Mouse (Mus musculus) liver, embryonic 12.5 days (tissue): Measurements from ENCODE around the gene Mto1. TPM values are rescaled to one million over a fixed set of nuclear protein-coding genes. Genes with fewer than 3 reads are reported as not detected.

Experiments used
- ATAC-seq: fragments of 200-750 bp; cut with Nextera tagmentation; 2 replicates; pipeline ENCODE4 v1.8.0; 2017; ENCODE audit warnings: moderate number of reproducible peaks, mild to moderate bottlenecking, moderate library complexity
- H3K27ac ChIP-seq: fragments of 300-500 bp; sonication (generic); 2 replicates; pipeline ENCODE4 v1.5.1; 2016; ENCODE audit warnings: mild to moderate bottlenecking
- H3K27me3 ChIP-seq: fragments of 300-500 bp; sonication (generic); replicated peaks from 2 replicates; pipeline ENCODE4 v1.6.1; 2016; ENCODE audit warnings: mild to moderate bottlenecking, moderate library complexity
- H3K36me3 ChIP-seq: fragments of 300-500 bp; sonication (generic); 2 replicates; pipeline ENCODE4 v1.6.1; 2016; ENCODE audit warnings: mild to moderate bottlenecking, moderate library complexity
- H3K4me1 ChIP-seq: fragments of 300-500 bp; sonication (generic); 2 replicates; pipeline ENCODE4 v1.6.1; 2016
- H3K4me2 ChIP-seq: fragments of 300-500 bp; sonication (generic); 2 replicates; pipeline ENCODE4 v1.6.1; 2016; ENCODE audit warnings: mild to moderate bottlenecking, moderate library complexity
- H3K4me3 ChIP-seq: fragments of 300-500 bp; sonication (generic); 2 replicates; pipeline ENCODE4 v1.5.1; 2016; ENCODE audit warnings: mild to moderate bottlenecking, moderate library complexity
- H3K9ac ChIP-seq: fragments of 300-500 bp; sonication (generic); 2 replicates; pipeline ENCODE4 v1.6.1; 2016; ENCODE audit warnings: mild to moderate bottlenecking, moderate library complexity
- H3K9me3 ChIP-seq: fragments of 300-500 bp; sonication (generic); replicated peaks from 2 replicates; pipeline ENCODE4 v1.6.1; 2016; ENCODE audit warnings: mild to moderate bottlenecking, moderate library complexity
- WGBS: fragments of 180-500 bp; shearing (Covaris S2); methylation state at CpG from one replicate; pipeline ENCODE4 v1.1.7; 2016; ENCODE audit not compliant: insufficient replicate concordance; 5-methylcytosine and 5-hydroxymethylcytosine counted together
- polyA plus RNA-seq: library from polyadenylated mRNA; unstranded; fragments of >200 nt; fragmentation: Nextera tagmentation; extraction: Ambion mirVana; gene quantifications from 2 replicates; pipeline ENCODE4 v1.2.1, GENCODE M21; 2016

The Mto1 gene
- polyA plus RNA-seq = 29.3 and 33.3 TPM in 2 replicates

- peak; percentile 89 for ATAC-seq
- peaks cover 32% of the 10 kb centered on the region for H3K4me1 ChIP-seq
- under 1% methylated on average over 96 of the region's 96 CpGs for WGBS
- H3K9ac ChIP-seq = peak within 1 kb of the TSS; percentile 97
- H3K36me3 ChIP-seq = peaks cover 37% of the 10 kb centered on the region
- peaks cover 40% of the 10 kb centered on the region for H3K27me3 ChIP-seq
- H3K4me3 ChIP-seq = peak within 1 kb of the TSS; percentile 99
- H3K4me2 ChIP-seq = peak within 1 kb of the TSS; percentile 82
- peak within 1 kb of the TSS; percentile 91 for H3K27ac ChIP-seq
- no peaks in the 10 kb centered on the region for H3K9me3 ChIP-seq
These were observed at the start of gene Mto1, which contains the start of gene Gm17324 for GRCm38 (mm10) chr9:78447973-78448873. Gene Mto1 (plus strand): TSS chr9:78448208. Gene Gm17324 (minus strand): TSS chr9:78448786.

- H3K9ac ChIP-seq = no peak overlapping the region
- H3K27me3 ChIP-seq = peaks cover 40% of the 10 kb centered on the region
- peaks cover 8% of the 10 kb centered on the region for H3K4me1 ChIP-seq
- H3K4me2 ChIP-seq = no peak overlapping the region
- no peaks in the 10 kb centered on the region for H3K36me3 ChIP-seq
- no peak for ATAC-seq
- WGBS = 67% methylated on average over 5 of the region's 5 CpGs
- H3K9me3 ChIP-seq = no peaks in the 10 kb centered on the region
- H3K27ac ChIP-seq = no peak overlapping the region
- H3K4me3 ChIP-seq = no peak overlapping the region
These were observed 47.4 kb upstream of the Mto1 start for GRCm38 (mm10) chr9:78400570-78400969.

DNA sequence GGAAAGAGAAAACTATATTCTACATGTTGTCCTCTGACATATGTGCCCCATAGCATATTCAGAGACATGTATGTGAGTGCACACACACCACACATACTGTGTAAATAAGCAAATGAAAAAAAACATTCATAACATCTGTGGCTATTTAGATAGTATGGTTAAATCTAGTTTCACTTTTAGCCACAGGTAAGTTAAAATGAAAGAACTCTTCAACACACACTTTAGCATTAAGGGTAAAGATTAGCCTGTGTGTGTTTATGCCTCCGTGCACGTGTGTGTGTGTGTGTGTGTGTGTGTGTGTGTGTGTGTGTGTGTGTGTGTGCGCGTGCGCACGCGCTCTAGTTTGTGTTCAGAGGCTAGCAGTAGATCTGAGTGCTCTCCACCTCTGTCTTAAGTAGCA lies 46.4 kb upstream of the Mto1 start:
- Histone ChIP-seq H3K4me2 (no peak overlapping the region), H3K4me3 (no peak overlapping the region), H3K27ac (no peak overlapping the region), H3K9me3 (no peaks in the 10 kb centered on the region), H3K27me3 (peaks cover 30% of the 10 kb centered on the region), H3K9ac (no peak overlapping the region), H3K36me3 (no peaks in the 10 kb centered on the region), H3K4me1 (no peaks in the 10 kb centered on the region)
- WGBS = 75% methylated on average over 7 of the region's 7 CpGs
- ATAC-seq = no peak

- Histone ChIP-seq H3K4me3 (peak overlapping the region; percentile 48), H3K4me1 (peaks cover 18% of the 10 kb centered on the region), H3K27ac (no peak overlapping the region), H3K4me2 (peak overlapping the region; percentile 69), H3K9me3 (no peaks in the 10 kb centered on the region), H3K36me3 (no peaks in the 10 kb centered on the region), H3K27me3 (peaks cover 4% of the 10 kb centered on the region), H3K9ac (peak overlapping the region; percentile 51)
- WGBS = 15% methylated on average over 27 of the region's 27 CpGs
- peak; percentile 61; the same call in 1 of the 2 replicates for ATAC-seq
These were observed 20.6 kb upstream of the Mto1 start for GRCm38 (mm10) chr9:78427362-78427781.

GRCm38 (mm10) chr9:78428185-78428584 lies 19.8 kb upstream of the Mto1 start:
- peak overlapping the region; percentile 48; the same call in 1 of the 2 replicates for H3K4me3 ChIP-seq
- WGBS = 29% methylated on average over 6 of the region's 6 CpGs
- H3K27me3 ChIP-seq = peaks cover 4% of the 10 kb centered on the region
- H3K36me3 ChIP-seq = no peaks in the 10 kb centered on the region
- no peaks in the 10 kb centered on the region for H3K9me3 ChIP-seq
- no peak overlapping the region for H3K9ac ChIP-seq
- peak; percentile 49; the same call in 1 of the 2 replicates for ATAC-seq
- H3K4me1 ChIP-seq = peaks cover 18% of the 10 kb centered on the region
- H3K27ac ChIP-seq = peak overlapping the region; percentile 4; the same call in 1 of the 2 replicates
- peak overlapping the region; percentile 69 for H3K4me2 ChIP-seq

- Histone ChIP-seq H3K4me1 (peaks cover 18% of the 10 kb centered on the region), H3K27me3 (peaks cover 4% of the 10 kb centered on the region), H3K9ac (no peak overlapping the region), H3K9me3 (no peaks in the 10 kb centered on the region), H3K4me3 (no peak overlapping the region), H3K4me2 (no peak overlapping the region), H3K27ac (no peak overlapping the region), H3K36me3 (no peaks in the 10 kb centered on the region)
- ATAC-seq = no peak
- WGBS = 72% methylated on average over 4 of the region's 4 CpGs
These were observed 19.1 kb upstream of the Mto1 start for GRCm38 (mm10) chr9:78428870-78429432.

DNA sequence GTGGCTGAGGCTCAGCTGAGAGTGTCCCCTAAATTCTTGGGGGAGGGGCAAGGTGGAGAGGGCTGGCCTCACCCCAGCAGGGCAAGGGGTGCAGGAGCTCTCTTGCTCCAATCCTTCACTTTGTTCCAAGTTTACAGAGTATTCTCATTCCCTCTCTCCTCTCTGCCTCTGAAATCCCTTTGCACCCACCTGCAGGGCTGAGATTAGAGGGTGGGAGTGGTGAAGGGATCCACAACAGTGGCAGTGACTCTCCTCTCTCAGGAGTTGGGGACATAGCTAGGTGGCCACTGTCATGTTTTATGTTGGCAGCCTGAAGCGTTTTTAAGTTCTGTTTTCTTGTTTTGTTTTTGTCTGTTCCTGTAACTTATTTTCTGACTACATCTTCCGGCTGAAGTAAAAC lies 18.5 kb upstream of the Mto1 start:
- no peak overlapping the region for H3K4me2 ChIP-seq
- H3K4me3 ChIP-seq = no peak overlapping the region
- peaks cover 4% of the 10 kb centered on the region for H3K27me3 ChIP-seq
- no peak overlapping the region for H3K27ac ChIP-seq
- WGBS = 58% methylated on average over 2 of the region's 2 CpGs
- ATAC-seq = no peak
- no peak overlapping the region for H3K9ac ChIP-seq
- H3K9me3 ChIP-seq = no peaks in the 10 kb centered on the region
- H3K4me1 ChIP-seq = peaks cover 18% of the 10 kb centered on the region
- no peaks in the 10 kb centered on the region for H3K36me3 ChIP-seq

- Histone ChIP-seq H3K4me3 (no peak overlapping the region), H3K4me1 (peaks cover 18% of the 10 kb centered on the region), H3K36me3 (no peaks in the 10 kb centered on the region), H3K27me3 (peaks cover 4% of the 10 kb centered on the region), H3K9me3 (no peaks in the 10 kb centered on the region), H3K27ac (no peak overlapping the region), H3K9ac (no peak overlapping the region), H3K4me2 (no peak overlapping the region)
- no peak for ATAC-seq
- WGBS = 54% methylated on average over 6 of the region's 6 CpGs
These were observed 17.5 kb upstream of the Mto1 start for GRCm38 (mm10) chr9:78430486-78430885.

DNA sequence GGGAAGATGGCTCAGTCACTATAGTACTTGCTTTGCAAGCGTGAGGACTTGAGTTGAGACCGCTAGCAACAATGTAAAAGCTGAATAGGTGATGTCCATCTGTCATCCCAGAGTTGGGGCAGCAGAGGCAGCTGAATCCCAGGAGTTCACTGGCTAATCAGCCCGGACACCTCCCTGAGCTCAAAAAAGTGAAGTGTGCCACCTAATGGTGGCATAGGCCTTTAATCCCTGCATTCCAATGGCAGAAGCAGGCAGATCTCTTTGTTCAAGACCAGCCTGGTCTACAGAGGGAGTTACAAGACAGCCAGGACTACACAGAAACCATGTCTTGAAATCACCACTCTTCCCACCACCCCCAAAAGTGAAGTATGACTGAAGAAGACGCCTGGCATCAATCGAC lies 15.5 kb upstream of the Mto1 start:
- H3K36me3 ChIP-seq = no peaks in the 10 kb centered on the region
- no peaks in the 10 kb centered on the region for H3K9me3 ChIP-seq
- no peak overlapping the region for H3K9ac ChIP-seq
- H3K4me2 ChIP-seq = no peak overlapping the region
- no peak overlapping the region for H3K4me3 ChIP-seq
- H3K27me3 ChIP-seq = no peaks in the 10 kb centered on the region; the same call in 1 of the 2 replicates
- H3K4me1 ChIP-seq = peaks cover 13% of the 10 kb centered on the region
- 84% methylated on average over 5 of the region's 5 CpGs for WGBS
- H3K27ac ChIP-seq = no peak overlapping the region
- no peak for ATAC-seq

DNA sequence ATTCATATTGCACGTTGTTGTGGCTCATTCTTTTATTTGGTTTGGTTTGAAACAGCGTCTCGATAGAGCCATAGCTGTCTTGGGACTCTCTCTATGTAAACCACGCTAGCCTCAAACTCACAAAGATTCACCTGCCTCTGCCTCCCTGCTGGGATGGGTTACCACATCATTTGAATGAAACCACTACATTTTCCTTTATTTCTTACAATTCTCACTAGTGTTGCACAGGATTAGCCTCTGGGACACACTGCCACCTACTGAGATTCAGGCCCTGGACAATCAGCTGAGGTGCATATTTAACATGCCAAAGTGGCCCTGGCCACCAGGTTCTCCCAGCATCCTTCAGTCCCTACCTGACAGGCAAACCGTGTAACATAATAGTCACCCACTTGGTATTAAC lies 8.6 kb upstream of the Mto1 start:
- H3K4me3 ChIP-seq = no peak overlapping the region
- 59% methylated on average over 5 of the region's 5 CpGs for WGBS
- no peak overlapping the region for H3K9ac ChIP-seq
- H3K27me3 ChIP-seq = peaks cover 56% of the 10 kb centered on the region
- no peak overlapping the region for H3K27ac ChIP-seq
- peaks cover 16% of the 10 kb centered on the region for H3K4me1 ChIP-seq
- no peaks in the 10 kb centered on the region for H3K36me3 ChIP-seq
- no peaks in the 10 kb centered on the region for H3K9me3 ChIP-seq
- ATAC-seq = no peak
- H3K4me2 ChIP-seq = no peak overlapping the region

DNA sequence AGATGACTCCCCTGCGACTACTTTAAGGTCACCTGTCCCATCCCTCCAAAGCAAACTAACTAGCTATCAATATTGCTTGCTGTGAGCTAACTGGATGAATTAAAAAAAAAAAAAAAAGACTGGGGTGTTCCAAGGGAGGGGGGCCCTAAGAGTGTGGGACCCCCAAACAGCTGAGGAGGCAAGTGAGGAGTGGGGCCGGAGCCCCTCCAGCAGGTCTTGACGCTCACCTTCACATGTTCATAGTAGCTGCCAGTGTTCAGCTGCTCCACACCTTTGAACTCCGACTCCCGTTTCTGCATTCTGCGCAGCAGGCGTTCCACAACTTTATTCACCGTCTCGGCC lies 5.8 kb upstream of the Mto1 start:
- no peaks in the 10 kb centered on the region for H3K36me3 ChIP-seq
- peak overlapping the region; percentile 73 for H3K4me2 ChIP-seq
- no peaks in the 10 kb centered on the region for H3K9me3 ChIP-seq
- H3K9ac ChIP-seq = peak overlapping the region; percentile 42
- peak; percentile 27 for ATAC-seq
- peaks cover 17% of the 10 kb centered on the region for H3K4me1 ChIP-seq
- no peak overlapping the region for H3K27ac ChIP-seq
- peak overlapping the region; percentile 53 for H3K4me3 ChIP-seq
- 5% methylated on average over 9 of the region's 9 CpGs for WGBS
- H3K27me3 ChIP-seq = peaks cover 82% of the 10 kb centered on the region
